Mouse (Mus musculus) midbrain, embryonic 16.5 days (tissue): Measurements from ENCODE around the gene Gp1ba. TPM values are rescaled to one million over a fixed set of nuclear protein-coding genes. Genes with fewer than 3 reads are reported as not detected.

Experiments used
- ATAC-seq: fragments of 200-750 bp; cut with Nextera tagmentation; 2 replicates; pipeline ENCODE4 v1.8.0; 2017; ENCODE audit warnings: moderate TSS enrichment
- H3K27ac ChIP-seq: fragments of 300-500 bp; sonication (generic); 2 replicates; pipeline ENCODE4 v1.5.1; 2014; ENCODE audit warnings: mild to moderate bottlenecking, low read length, mixed read lengths
- H3K27me3 ChIP-seq: fragments of 300-500 bp; sonication (generic); 2 replicates; pipeline ENCODE4 v1.6.1; 2014; ENCODE audit warnings: low read depth, low read length, mixed read lengths; ENCODE audit not compliant: control insufficient read depth, insufficient read depth
- H3K36me3 ChIP-seq: fragments of 300-500 bp; sonication (generic); 2 replicates; pipeline ENCODE4 v1.6.1; 2014; ENCODE audit warnings: mild to moderate bottlenecking, low read length, moderate library complexity, mixed read lengths; ENCODE audit not compliant: control insufficient read depth, insufficient read depth
- H3K4me1 ChIP-seq: fragments of 300-500 bp; sonication (generic); 2 replicates; pipeline ENCODE4 v1.6.1; 2014; ENCODE audit warnings: mild to moderate bottlenecking, low read length, mixed read lengths; ENCODE audit not compliant: control insufficient read depth, insufficient read depth
- H3K4me2 ChIP-seq: fragments of 300-500 bp; sonication (generic); 2 replicates; pipeline ENCODE4 v1.6.1; 2014; ENCODE audit warnings: mild to moderate bottlenecking, low read length, mixed read lengths
- H3K4me3 ChIP-seq: fragments of 300-500 bp; sonication (generic); 2 replicates; pipeline ENCODE4 v1.5.1; 2014; ENCODE audit warnings: low read depth, mild to moderate bottlenecking, low read length, moderate library complexity, mixed read lengths
- H3K9ac ChIP-seq: fragments of 300-500 bp; sonication (generic); 2 replicates; pipeline ENCODE4 v1.6.1; 2014; ENCODE audit warnings: low read depth, low read length, mixed read lengths
- H3K9me3 ChIP-seq: fragments of 300-500 bp; sonication (generic); replicated peaks from 2 replicates; pipeline ENCODE4 v1.6.1; 2014; ENCODE audit warnings: mild to moderate bottlenecking, low read length, mixed read lengths; ENCODE audit not compliant: control insufficient read depth, poor library complexity, severe bottlenecking
- WGBS: fragments of 180-500 bp; shearing (Covaris S2); extraction: QIAGEN DNeasy Blood & Tissue Kit; methylation state at CpG from one replicate; pipeline ENCODE4 v1.1.7; 2014; 5-methylcytosine and 5-hydroxymethylcytosine counted together
- polyA plus RNA-seq: library from polyadenylated mRNA; unstranded; fragments of >200 nt; fragmentation: Nextera tagmentation; extraction: Ambion mirVana; gene quantifications from 2 replicates; pipeline ENCODE4 v1.2.1, GENCODE M21; 2015

Gp1ba gene
- polyA plus RNA-seq, 1 experiment from 2014 or later = 0.21 TPM

GRCm38 (mm10) chr11:70654198-70654922 lies 15.4 kb downstream of the Gp1ba start, which contains the start of gene Pfn1:
Pfn1 (minus strand) TSS chr11:70654644.
- peak within 1 kb of the TSS; percentile 94 for H3K9ac ChIP-seq
- peaks cover 12% of the 10 kb centered on the region for H3K36me3 ChIP-seq
- H3K27ac ChIP-seq = peak within 1 kb of the TSS; percentile 95
- H3K4me3 ChIP-seq = peak within 1 kb of the TSS; percentile 95
- H3K9me3 ChIP-seq = no peaks in the 10 kb centered on the region
- H3K27me3 ChIP-seq = no peaks in the 10 kb centered on the region
- ATAC-seq = peak; percentile 76
- H3K4me2 ChIP-seq = peak within 1 kb of the TSS; percentile 83
- peaks cover 29% of the 10 kb centered on the region for H3K4me1 ChIP-seq
- WGBS = under 1% methylated on average over 47 of the region's 61 CpGs

GRCm38 (mm10) chr11:70654923-70655570 lies 16.1 kb downstream of the Gp1ba start:
- H3K9me3 ChIP-seq = no peaks in the 10 kb centered on the region
- H3K4me1 ChIP-seq = peaks cover 29% of the 10 kb centered on the region
- peak overlapping the region; percentile 94 for H3K9ac ChIP-seq
- no peaks in the 10 kb centered on the region for H3K27me3 ChIP-seq
- H3K4me2 ChIP-seq = peak overlapping the region; percentile 83
- peak overlapping the region; percentile 95 for H3K4me3 ChIP-seq
- under 1% methylated on average over 45 of the region's 48 CpGs for WGBS
- H3K27ac ChIP-seq = peak overlapping the region; percentile 95
- peaks cover 11% of the 10 kb centered on the region for H3K36me3 ChIP-seq
- ATAC-seq = peak; percentile 47

- peaks cover 29% of the 10 kb centered on the region for H3K4me1 ChIP-seq
- peak overlapping the region; percentile 59 for H3K9ac ChIP-seq
- peaks cover 5% of the 10 kb centered on the region for H3K36me3 ChIP-seq
- under 1% methylated on average over 61 of the region's 61 CpGs for WGBS
- no peak for ATAC-seq
- no peaks in the 10 kb centered on the region for H3K27me3 ChIP-seq
- peak overlapping the region; percentile 83 for H3K4me2 ChIP-seq
- no peaks in the 10 kb centered on the region for H3K9me3 ChIP-seq
- H3K27ac ChIP-seq = peak overlapping the region; percentile 95
- peak overlapping the region; percentile 95 for H3K4me3 ChIP-seq
Measured at GRCm38 (mm10) chr11:70655571-70656455, 16.9 kb downstream of the Gp1ba start.

- ATAC-seq = no peak
- Histone ChIP-seq H3K9me3 (no peaks in the 10 kb centered on the region), H3K27me3 (no peaks in the 10 kb centered on the region), H3K4me2 (peak overlapping the region; percentile 83), H3K36me3 (peaks cover under 1% of the 10 kb centered on the region; the same call in 1 of the 2 replicates), H3K27ac (no peak overlapping the region), H3K4me1 (peaks cover 29% of the 10 kb centered on the region), H3K9ac (0 out of 2 replicates have a peak overlapping the region, but pooled peaks have one; percentile 21), H3K4me3 (peak overlapping the region; percentile 95; the same call in 1 of the 2 replicates)
- 8% methylated on average over 16 of the region's 16 CpGs for WGBS
Measured at GRCm38 (mm10) chr11:70656456-70656927, 17.6 kb downstream of the Gp1ba start.

- H3K4me3 ChIP-seq = peak within 1 kb of the TSS; percentile 95
- WGBS = 15% methylated on average over 3 of the region's 3 CpGs
- H3K9ac ChIP-seq = peak within 1 kb of the TSS; percentile 59
- no peaks in the 10 kb centered on the region for H3K27me3 ChIP-seq
- H3K9me3 ChIP-seq = no peaks in the 10 kb centered on the region
- peak within 1 kb of the TSS; percentile 83 for H3K4me2 ChIP-seq
- no peak for ATAC-seq
- peaks cover 27% of the 10 kb centered on the region for H3K4me1 ChIP-seq
- H3K36me3 ChIP-seq = no peaks in the 10 kb centered on the region
- H3K27ac ChIP-seq = no peak within 1 kb of the TSS
Measured at GRCm38 (mm10) chr11:70656964-70657363, 18.0 kb downstream of the Gp1ba start, which contains the start of gene Eno3. Eno3 (plus strand) TSS chr11:70657202.

- Histone ChIP-seq H3K4me1 (peaks cover 21% of the 10 kb centered on the region), H3K36me3 (no peaks in the 10 kb centered on the region; the same call in 1 of the 2 replicates), H3K4me3 (no peak overlapping the region), H3K9me3 (no peaks in the 10 kb centered on the region), H3K4me2 (no peak overlapping the region), H3K9ac (no peak overlapping the region), H3K27ac (no peak overlapping the region), H3K27me3 (no peaks in the 10 kb centered on the region)
- no peak for ATAC-seq
- 52% methylated on average over 6 of the region's 6 CpGs for WGBS
Measured at GRCm38 (mm10) chr11:70657573-70657972, 18.7 kb downstream of the Gp1ba start.

- H3K4me1 ChIP-seq = peaks cover 17% of the 10 kb centered on the region
Measured at GRCm38 (mm10) chr11:70657991-70658390, 19.1 kb downstream of the Gp1ba start.

GRCm38 (mm10) chr11:70658521-70658920 lies 19.6 kb downstream of the Gp1ba start:
- no peaks in the 10 kb centered on the region for H3K9me3 ChIP-seq
- no peak overlapping the region for H3K27ac ChIP-seq
- no peak overlapping the region for H3K9ac ChIP-seq
- 91% methylated on average over 5 of the region's 5 CpGs for whole genome bisulfite sequencing
- H3K4me1 ChIP-seq = peaks cover 14% of the 10 kb centered on the region; the same call in 1 of the 2 replicates
- no peak overlapping the region for H3K4me2 ChIP-seq
- ATAC-seq = no peak
- H3K27me3 ChIP-seq = no peaks in the 10 kb centered on the region
- H3K36me3 ChIP-seq = peaks cover 3% of the 10 kb centered on the region; the same call in 1 of the 2 replicates
- no peak overlapping the region for H3K4me3 ChIP-seq

More at GRCm38 (mm10) chr11:70657991-70658390, 19.1 kb downstream of the Gp1ba start:
- H3K27ac ChIP-seq = no peak overlapping the region
- no peak overlapping the region for H3K4me2 ChIP-seq
- H3K36me3 ChIP-seq = peaks cover 2% of the 10 kb centered on the region; the same call in 1 of the 2 replicates
- no peak overlapping the region for H3K4me3 ChIP-seq
- ATAC-seq = no peak
- 65% methylated on average over 9 of the region's 9 CpGs for WGBS
- H3K27me3 ChIP-seq = no peaks in the 10 kb centered on the region
- no peak overlapping the region for H3K9ac ChIP-seq
- H3K9me3 ChIP-seq = no peaks in the 10 kb centered on the region
